Mouse (Mus musculus): ENCODE measurements at regions not wholly inside any gene's neighbourhood (a gene's known extent, or its start where the extent isn't known, plus 50 kb on each side); places are given as distances from the start of the nearest gene placed in this dataset.

- peak in 1 of 2 experiments; percentile 18 for DNase-seq (ENCODE audit: low spot score in 2 of 2)
These were observed 83.4 kb upstream of the Lrrc4c start for GRCm38 (mm10) chr2:96234613-96235012.

GRCm38 (mm10) chr2:96239246-96239645, 78.7 kb upstream of the Lrrc4c start:
- no peak for DNase-seq (ENCODE audit: low spot score in 2 of 2)

GRCm38 (mm10) chr2:96240543-96241090, 77.4 kb upstream of the Lrrc4c start:
- no peak for DNase-seq (ENCODE audit: low spot score in 2 of 2)

GRCm38 (mm10) chr2:96253661-96254060, 64.3 kb upstream of the Lrrc4c start:
- DNase-seq (ENCODE audit: low spot score in 2 of 2): no peak

- no peak for DNase-seq (ENCODE audit: low spot score in 2 of 2)
These were observed 61.5 kb upstream of the Lrrc4c start for GRCm38 (mm10) chr2:96256491-96256890.
